Mouse (Mus musculus): Measurements from ENCODE around the gene Ptprn2. TPM values are rescaled to one million over a fixed set of nuclear protein-coding genes. Genes with fewer than 3 reads are reported as not detected.

Ptprn2 gene
- total RNA-seq, 2 experiments from 2014 or later = not detected

- ATAC-seq (replicated peaks; ENCODE audit: poor library complexity, severe bottlenecking) = no peak
These were observed 701.6 kb downstream of the Ptprn2 start for GRCm38 (mm10) chr12:117187167-117187566.

DNA sequence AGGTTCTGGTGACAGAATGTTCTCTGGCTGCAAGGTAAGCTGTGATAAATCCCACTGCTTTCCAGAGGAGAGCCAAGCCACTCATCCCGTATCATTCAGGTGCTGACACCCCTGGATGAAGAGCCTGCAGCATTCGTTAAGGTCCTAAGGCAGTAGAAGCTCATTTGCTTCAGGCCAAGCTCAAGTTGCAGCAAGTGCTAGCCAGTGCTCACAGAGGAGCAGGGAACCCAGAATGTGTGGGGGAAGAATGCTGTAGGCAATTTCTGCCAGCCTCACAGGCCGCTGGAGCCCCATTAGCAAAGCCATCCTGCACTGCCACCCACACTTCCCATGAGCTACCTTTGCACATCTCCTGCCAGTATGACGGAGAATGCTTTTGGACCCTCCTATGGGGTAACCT lies 706.5 kb downstream of the Ptprn2 start:
- no peak for ATAC-seq (replicated peaks; ENCODE audit: poor library complexity, severe bottlenecking)

DNA sequence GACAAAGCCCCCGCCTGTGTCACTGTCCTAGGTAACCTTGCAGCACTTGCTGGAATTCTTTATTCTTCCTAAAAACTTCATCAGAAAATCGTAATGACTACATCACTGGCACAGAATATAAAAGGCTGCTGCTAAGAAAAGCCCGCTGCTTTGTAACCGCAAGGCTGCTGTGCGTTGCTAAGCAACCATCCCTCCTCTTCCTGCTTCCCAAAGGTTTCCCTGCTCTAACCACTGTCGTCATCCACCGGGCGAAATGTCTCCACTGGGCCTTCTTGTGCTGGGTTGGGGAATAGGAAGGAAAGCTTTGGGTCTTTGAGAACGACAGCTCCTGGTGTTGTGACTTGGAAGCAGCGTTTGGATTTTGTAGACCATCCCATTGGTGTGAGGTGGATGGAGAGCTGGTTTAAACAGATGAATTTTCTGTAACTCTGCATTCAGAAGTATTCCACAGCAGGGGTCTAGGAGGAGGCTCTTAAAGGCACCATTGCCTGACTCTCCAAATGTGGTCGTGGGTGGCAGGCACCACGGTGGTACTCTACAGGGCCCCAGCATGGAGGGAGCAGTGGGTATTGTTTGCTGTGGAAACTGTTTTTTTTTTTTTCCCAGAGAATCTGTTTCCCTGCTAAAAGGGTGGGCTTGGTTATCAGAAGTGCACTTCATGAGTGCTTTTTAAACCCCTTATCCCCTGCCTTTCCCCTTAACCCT lies 711.4 kb downstream of the Ptprn2 start:
- no peak for ATAC-seq (replicated peaks; ENCODE audit: poor library complexity, severe bottlenecking)

- no peak for ATAC-seq (replicated peaks; ENCODE audit: poor library complexity, severe bottlenecking)
These were observed 712.6 kb downstream of the Ptprn2 start for GRCm38 (mm10) chr12:117198093-117198492.

DNA sequence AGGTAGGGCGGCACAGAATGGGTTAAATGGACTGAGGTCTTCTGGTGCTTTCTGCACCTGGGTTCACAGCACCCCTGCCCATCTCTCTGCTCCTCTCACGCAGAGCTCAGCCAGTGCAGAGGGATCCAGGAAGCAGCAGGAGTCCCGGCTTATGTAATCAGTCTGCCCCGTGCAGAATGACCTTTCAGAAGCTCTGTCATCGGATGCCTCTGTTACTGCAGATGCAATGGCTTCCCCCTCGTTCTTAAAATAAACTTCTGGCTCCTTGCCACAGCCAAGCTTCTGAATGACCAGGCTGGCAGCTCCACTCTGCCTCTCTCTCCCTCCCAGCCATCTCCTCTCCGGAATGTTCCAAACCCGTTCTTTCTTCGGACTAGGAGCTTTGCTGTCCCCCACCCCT lies 714.6 kb downstream of the Ptprn2 start:
- peak; percentile 84 for ATAC-seq (replicated peaks; ENCODE audit: poor library complexity, severe bottlenecking)

DNA sequence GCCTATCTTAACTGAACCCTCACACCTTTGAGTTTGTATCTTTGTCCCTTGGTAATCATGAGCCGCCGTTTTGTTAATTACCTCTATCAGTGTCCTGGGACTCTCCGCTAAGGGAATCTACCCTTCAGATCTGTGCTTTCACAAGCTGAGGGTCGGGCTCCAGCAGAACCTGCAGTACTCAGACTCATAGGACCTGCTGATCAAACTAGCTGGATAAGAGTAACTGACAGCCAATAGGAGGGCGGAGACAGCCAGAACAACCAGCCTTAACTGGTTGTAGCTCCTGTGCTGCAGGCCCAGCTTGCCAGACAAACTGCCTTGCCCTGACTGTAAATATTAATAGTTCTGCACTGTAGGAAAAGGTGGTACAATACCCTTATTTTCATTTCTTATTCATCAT lies 715.1 kb downstream of the Ptprn2 start:
- ATAC-seq (replicated peaks; ENCODE audit: poor library complexity, severe bottlenecking) = no peak

DNA sequence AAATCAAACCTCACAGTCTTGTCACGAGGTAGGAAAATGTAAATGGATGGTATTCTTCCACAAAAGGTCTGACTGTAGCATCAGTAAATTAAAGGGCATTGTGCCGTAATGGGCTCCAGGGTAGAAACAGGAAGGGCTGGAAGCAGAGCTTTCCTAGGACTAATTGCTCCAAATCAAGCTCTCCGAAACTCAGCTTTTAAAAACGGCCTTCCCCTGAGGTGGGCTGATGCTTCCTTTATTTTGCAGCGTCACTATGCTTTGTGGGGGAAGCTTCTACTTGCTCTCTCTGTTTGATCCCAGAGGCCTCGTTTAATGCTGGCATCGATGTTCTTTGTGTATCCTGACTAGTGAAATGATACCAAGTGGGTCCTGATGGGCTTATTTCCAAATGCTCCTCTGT lies 718.0 kb downstream of the Ptprn2 start:
- ATAC-seq (replicated peaks; ENCODE audit: poor library complexity, severe bottlenecking) = 0 out of 2 replicates have a peak, but pooled peaks have one; percentile 8

DNA sequence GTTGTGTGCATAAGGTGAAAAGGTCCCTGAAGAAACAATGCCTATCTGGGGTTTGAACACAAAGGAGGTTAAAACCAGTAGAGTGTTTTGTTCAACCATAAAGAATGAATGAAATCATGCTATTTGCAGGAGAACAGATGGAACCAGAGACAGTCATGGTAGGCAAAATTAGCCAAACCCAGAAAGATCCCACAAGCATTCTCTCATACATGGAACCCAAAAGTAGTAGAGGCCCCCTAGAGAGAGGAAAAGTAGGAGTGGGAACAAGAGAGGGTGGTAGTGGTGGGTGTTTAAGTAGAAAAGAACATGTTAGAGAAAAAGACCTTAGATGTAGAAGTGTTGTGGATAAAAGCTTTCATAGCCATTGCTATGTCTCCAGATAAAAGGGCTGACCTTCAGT lies 719.4 kb downstream of the Ptprn2 start:
- no peak for ATAC-seq (replicated peaks; ENCODE audit: poor library complexity, severe bottlenecking)

DNA sequence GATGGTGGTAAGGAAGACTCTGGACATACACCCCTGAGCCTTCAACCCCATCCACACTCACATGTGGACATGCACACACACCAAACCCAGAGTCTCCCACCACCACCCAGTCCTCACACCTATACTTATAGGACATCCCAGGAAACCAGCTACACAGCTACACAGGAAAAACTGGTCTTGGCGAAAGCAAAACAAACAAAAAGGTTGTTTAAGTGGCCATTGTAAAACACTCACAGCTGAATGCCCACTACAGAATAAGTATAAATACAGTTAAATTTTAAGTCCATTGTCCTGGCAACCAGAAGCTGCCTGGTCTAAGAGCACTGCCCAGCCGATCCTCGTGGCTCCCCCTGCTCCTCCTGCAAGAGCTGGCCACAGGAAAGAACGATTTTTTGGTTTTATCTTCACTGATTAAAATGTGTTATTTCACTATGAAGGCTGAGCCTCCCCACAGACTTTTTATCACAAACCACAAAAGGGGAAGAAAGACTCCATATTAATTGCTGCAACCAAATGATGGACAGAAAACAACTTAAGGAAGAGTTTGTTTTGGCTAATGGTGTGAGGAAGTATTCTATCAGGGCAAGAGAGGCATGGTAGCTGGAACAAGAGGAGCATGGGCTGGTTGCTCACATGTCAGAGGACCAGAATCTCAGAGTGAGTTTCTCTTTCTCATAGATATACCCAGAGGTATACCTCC lies 722.1 kb downstream of the Ptprn2 start:
- peak; percentile 76 for ATAC-seq (replicated peaks; ENCODE audit: poor library complexity, severe bottlenecking)

DNA sequence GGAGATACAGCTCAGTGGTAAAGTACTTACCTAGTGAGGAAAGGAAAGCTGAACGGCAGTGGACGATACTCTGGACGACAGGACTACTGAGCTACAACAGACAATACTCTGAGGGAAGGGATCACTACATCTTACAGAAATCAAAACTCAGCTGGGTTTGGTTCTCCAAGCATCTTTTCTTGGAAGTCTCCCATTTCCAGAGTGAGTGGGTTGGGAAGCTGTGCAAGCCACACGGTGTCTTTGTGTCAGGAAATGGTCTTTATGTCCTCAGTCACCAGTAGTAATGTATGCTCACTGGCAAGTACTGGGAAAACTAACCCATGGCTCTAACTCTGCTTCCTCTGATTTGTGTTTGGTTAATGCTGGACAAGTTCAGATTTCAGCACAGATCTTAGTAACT lies 724.9 kb downstream of the Ptprn2 start:
- no peak for ATAC-seq (replicated peaks; ENCODE audit: poor library complexity, severe bottlenecking)

GRCm38 (mm10) chr12:117213531-117213930 lies 728.0 kb downstream of the Ptprn2 start:
- ATAC-seq (replicated peaks; ENCODE audit: poor library complexity, severe bottlenecking) = no peak; the same call in 1 of the 2 replicates

DNA sequence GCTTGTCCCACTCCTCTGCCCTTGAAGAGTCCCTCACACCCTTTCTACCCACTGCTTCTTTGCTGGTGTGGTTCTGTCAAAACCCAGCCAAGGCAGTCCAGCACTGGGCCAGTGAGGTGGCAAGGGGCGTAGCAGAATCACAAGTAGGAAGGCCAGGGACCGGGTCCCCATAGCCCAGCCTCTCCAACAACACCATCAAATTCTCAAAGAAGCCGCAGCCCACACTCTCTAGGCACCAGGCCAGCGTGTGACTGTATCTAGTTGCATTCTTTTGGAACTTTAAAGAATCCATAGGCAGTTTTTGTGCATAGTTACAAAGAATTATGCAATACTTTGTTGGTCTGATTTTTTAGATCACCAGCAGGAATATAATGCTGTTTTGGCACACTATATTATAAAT lies 728.8 kb downstream of the Ptprn2 start:
- no peak for ATAC-seq (replicated peaks; ENCODE audit: poor library complexity, severe bottlenecking)

DNA sequence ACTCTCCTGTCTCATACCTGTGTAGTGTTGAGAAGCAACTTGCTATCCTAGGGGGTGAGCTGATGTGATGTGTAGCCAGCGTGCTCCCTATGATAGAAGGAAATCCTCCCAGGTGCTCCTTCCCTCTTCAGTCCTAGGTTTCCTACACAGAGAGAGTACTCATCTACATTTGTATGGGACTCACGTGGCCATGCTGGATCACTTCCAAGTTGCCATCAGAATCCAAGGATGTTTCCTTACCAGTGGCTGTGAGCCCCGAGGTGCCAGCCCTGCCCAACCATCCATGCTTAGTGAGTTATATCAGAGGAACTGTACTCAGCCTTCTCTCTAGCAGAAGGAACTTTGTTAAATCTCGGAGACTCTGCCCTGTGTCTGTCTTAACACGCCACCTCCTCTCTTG lies 729.4 kb downstream of the Ptprn2 start:
- ATAC-seq (replicated peaks; ENCODE audit: poor library complexity, severe bottlenecking) = no peak

DNA sequence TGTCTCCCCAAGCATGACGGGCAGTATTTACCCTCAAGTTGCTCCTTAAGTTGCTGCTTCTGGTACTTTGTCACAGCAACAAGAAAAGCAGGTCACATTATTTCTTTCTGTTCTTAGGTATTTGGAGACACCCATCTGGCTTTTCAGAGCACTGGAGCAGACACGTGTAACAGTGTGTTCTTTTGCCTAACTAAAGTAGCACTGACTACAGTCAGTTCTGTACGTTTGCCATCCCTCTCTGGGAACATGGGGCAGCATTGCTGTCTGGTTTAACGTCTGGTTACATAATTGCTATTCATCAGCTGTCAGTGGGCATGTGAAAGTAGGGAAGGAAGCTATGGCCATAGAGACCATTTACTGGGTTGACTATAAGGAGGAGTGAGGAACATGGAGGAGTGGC lies 736.4 kb downstream of the Ptprn2 start:
- ATAC-seq (replicated peaks; ENCODE audit: poor library complexity, severe bottlenecking) = no peak

- no peak for ATAC-seq (replicated peaks; ENCODE audit: poor library complexity, severe bottlenecking)
These were observed 738.5 kb downstream of the Ptprn2 start for GRCm38 (mm10) chr12:117224036-117224435.

DNA sequence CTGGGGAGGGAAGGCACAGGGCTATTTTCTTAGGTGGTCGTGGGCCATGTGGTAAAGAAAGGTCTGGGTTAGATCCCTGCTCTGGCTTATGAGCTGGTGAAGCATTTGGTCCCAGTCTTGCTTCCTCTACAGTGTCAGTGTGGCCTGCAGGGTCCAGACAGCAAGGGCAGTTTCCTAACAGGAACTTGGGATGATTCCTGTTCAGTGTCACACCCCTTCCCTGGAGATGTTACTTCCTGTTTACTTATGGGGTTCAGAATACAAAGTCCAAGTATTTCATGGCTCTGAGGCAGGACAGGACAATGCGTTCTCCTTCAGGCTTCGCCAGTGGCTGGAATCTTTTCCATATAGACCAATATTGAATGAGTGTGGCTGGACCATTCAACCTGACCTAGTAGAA lies 741.7 kb downstream of the Ptprn2 start:
- ATAC-seq (replicated peaks; ENCODE audit: poor library complexity, severe bottlenecking) = peak; percentile 70

- no peak for ATAC-seq (replicated peaks; ENCODE audit: poor library complexity, severe bottlenecking)
These were observed 743.9 kb downstream of the Ptprn2 start for GRCm38 (mm10) chr12:117229442-117229841.

GRCm38 (mm10) chr12:117230282-117230681 lies 744.8 kb downstream of the Ptprn2 start:
- ATAC-seq (replicated peaks; ENCODE audit: poor library complexity, severe bottlenecking) = no peak

DNA sequence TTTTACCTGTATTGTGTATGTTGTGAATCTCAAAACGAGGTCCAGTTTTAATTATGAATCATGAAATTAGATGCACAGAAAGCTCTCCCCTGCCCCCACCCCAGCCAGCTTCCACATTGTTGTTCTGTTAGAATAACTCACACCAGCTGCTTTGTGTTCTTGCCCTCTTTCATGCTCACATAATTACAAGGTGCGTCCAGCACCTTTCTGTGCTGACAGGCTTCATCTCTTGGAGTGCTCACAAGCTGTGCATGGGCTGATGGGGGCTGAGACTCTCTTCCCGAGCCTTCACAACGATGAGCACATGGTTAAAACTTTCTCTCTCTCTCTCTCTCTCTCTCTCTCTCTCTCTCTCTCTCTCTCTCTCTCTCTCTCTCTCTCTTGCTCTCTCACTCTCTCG lies 746.3 kb downstream of the Ptprn2 start:
- no peak for ATAC-seq (replicated peaks; ENCODE audit: poor library complexity, severe bottlenecking)

GRCm38 (mm10) chr12:117235114-117235513 lies 749.6 kb downstream of the Ptprn2 start:
- ATAC-seq (replicated peaks; ENCODE audit: poor library complexity, severe bottlenecking) = no peak

DNA sequence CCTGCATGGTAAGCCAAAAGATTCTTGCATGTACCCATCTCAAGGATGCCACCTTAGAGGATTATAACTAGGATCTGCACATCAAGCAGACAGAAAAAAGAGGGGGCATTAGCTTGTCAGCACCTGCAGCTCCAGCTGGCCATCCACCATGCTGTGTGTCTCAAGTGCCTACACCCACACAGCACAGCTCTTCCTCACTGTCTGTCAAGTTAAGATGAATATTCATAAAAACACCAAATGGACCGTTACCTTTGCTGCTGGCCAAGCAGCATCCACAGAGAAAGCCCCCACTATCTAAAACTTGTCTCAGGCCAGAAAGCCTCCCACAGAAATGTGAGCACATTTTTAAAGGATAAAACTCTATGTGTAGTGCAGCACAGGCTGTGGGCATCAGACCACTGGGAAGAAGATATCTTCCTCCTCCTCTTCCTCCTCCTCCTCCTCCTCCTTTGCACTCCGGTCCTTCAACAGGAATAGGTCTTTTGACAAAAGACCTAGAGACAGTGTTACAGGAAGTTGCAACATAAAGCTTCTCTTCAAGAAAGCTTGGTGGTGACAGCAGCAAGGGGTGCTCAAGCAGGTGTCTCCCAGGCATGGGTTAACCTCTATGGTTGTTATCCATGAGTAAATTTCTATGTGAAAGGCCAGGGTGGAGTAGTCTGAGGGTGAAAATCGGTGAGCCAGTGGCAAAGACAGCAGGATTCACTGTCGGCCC lies 750.7 kb downstream of the Ptprn2 start:
- peak; percentile 56 for ATAC-seq (replicated peaks; ENCODE audit: poor library complexity, severe bottlenecking)
